In the genomic region with DNA sequence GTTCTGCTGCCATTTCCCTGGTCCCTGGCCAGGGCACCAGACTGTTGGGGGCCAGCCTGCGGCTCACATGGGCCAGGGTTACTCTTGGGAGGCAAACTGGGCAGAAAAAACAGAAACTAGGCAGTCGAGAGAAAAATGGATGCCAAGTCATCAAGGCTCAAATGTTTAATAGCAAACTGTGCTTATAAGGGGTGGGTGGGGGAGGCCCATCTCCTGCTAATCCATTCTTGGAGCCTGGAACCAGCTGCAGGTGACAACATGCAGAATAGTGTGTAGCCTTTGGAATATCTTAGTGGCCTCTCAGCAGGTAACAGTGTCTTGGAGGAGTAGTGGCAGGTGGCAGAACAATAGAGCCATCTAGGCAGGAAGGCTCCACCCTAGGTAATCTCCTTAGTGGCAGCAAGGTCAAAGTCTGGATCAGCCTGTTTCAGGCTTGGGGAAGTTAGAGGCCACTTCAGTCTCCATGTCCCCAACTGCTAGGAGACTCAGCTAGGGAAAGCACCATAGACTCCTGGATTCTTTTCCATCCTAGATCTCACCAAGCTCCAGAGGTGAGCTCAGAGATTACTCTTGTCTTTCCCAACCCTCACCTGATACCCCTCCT, we compare ENCODE assay signal across 23 mouse cellular contexts.
DNase-seq lines count a peak whose midpoint lies in the region; ATAC-seq and TF ChIP-seq lines count a peak whose summit lies in the region.
"Had no signal": no experiment of that assay in that cellular context is flagged by ENCODE, and none has a peak within 500 bp of the region (broad histone marks: within the 10 kb centered on the region; RNA-seq: fewer than 3 reads in every experiment).

No protein-coding gene starts in this region.

- no peak overlapping the region for H3K4me3 ChIP-seq in intestine, embryonic 16.5 days (ENCODE audit: low read length)
- H3K4me3 ChIP-seq in stomach, postnatal 0 days (ENCODE audit: low read depth, low read length) = no peak overlapping the region
- no peak overlapping the region for H3K4me3 ChIP-seq in forebrain, embryonic 15.5 days
- no peak overlapping the region for H3K4me3 ChIP-seq in lung, adult 2 months (replicated peaks; ENCODE audit: extremely low read depth, low read depth, low read length)
- H3K4me3 ChIP-seq: embryonic facial prominence, embryonic 10.5 days; forebrain, embryonic 10.5 days; hindbrain, embryonic 12.5 days had no signal

- H3K9ac ChIP-seq in intestine, embryonic 16.5 days (ENCODE audit: low read depth, low read length) = no peak overlapping the region
- H3K9ac ChIP-seq in stomach, postnatal 0 days (ENCODE audit: low read length) = no peak overlapping the region
- no peak overlapping the region for H3K9ac ChIP-seq in forebrain, embryonic 15.5 days (replicated peaks)
- H3K9ac ChIP-seq: forebrain, postnatal 0 days; hindbrain, embryonic 12.5 days had no signal

- no peaks in the 10 kb centered on the region for H3K36me3 ChIP-seq in intestine, embryonic 16.5 days (ENCODE audit: control insufficient read depth, insufficient read depth, low read length)
- H3K36me3 ChIP-seq in stomach, postnatal 0 days (ENCODE audit: control insufficient read depth, insufficient read depth, low read length) = no peaks in the 10 kb centered on the region
- no peaks in the 10 kb centered on the region for H3K36me3 ChIP-seq in forebrain, embryonic 15.5 days
- H3K36me3 ChIP-seq: embryonic facial prominence, embryonic 10.5 days; forebrain, embryonic 10.5 days; hindbrain, embryonic 12.5 days had no signal

- no peak for TF ChIP-seq POLR2A in lung, adult 2 months (IDR thresholded peaks at IDR 0.05; ENCODE audit: borderline replicate concordance, extremely low read depth, low read depth, low read length)

- TF ChIP-seq EP300 in stomach, postnatal 0 days (optimal IDR thresholded peaks at IDR 0.05) = no peak

- no peak overlapping the region for H3K27ac ChIP-seq in intestine, embryonic 16.5 days (ENCODE audit: low read length)
- H3K27ac ChIP-seq in stomach, postnatal 0 days (replicated peaks) = no peak overlapping the region
- no peak overlapping the region for H3K27ac ChIP-seq in forebrain, embryonic 15.5 days (replicated peaks)
- H3K27ac ChIP-seq: embryonic facial prominence, embryonic 10.5 days; forebrain, embryonic 10.5 days; hindbrain, embryonic 12.5 days had no signal

- no peaks in the 10 kb centered on the region for H3K4me1 ChIP-seq in intestine, embryonic 16.5 days (ENCODE audit: control insufficient read depth, insufficient read depth, low read length)
- no peaks in the 10 kb centered on the region for H3K4me1 ChIP-seq in stomach, postnatal 0 days (replicated peaks; ENCODE audit: control insufficient read depth, insufficient read depth)
- H3K4me1 ChIP-seq in forebrain, embryonic 15.5 days = no peaks in the 10 kb centered on the region
- no peaks in the 10 kb centered on the region for H3K4me1 ChIP-seq in lung, adult 2 months (ENCODE audit: control insufficient read depth, insufficient read depth, low read length)
- H3K4me1 ChIP-seq: embryonic facial prominence, embryonic 10.5 days; forebrain, embryonic 10.5 days; hindbrain, embryonic 12.5 days had no signal

- no peaks in the 10 kb centered on the region for H3K27me3 ChIP-seq in intestine, embryonic 16.5 days (replicated peaks; ENCODE audit: control insufficient read depth, insufficient read depth, low read length)
- H3K27me3 ChIP-seq in stomach, postnatal 0 days (ENCODE audit: control insufficient read depth, insufficient read depth, low read length) = no peaks in the 10 kb centered on the region
- H3K27me3 ChIP-seq in forebrain, embryonic 15.5 days = no peaks in the 10 kb centered on the region
- H3K27me3 ChIP-seq: CH12.LX; hindbrain, embryonic 12.5 days; Patski had no signal

- no peaks in the 10 kb centered on the region for H3K9me3 ChIP-seq in intestine, embryonic 16.5 days (ENCODE audit: control insufficient read depth, low read length)
- H3K9me3 ChIP-seq in stomach, postnatal 0 days (ENCODE audit: control insufficient read depth, low read length) = no peaks in the 10 kb centered on the region
- H3K9me3 ChIP-seq in forebrain, embryonic 15.5 days = 0 out of 2 replicates have a peak, but pooled peaks cover 2% of the 10 kb centered on the region
- H3K9me3 ChIP-seq: embryonic facial prominence, embryonic 10.5 days; hindbrain, embryonic 12.5 days had no signal

- 64% methylated on average over 2 of the region's 2 CpGs for WGBS in intestine, embryonic 16.5 days
- 51% methylated on average over 2 of the region's 2 CpGs for WGBS in stomach, postnatal 0 days
- 52% methylated on average over 2 of the region's 2 CpGs for WGBS in forebrain, embryonic 15.5 days
- 61% methylated on average over 2 of the region's 2 CpGs for WGBS in lung, adult 2 months

- TF ChIP-seq CTCF in stomach, postnatal 0 days (IDR thresholded peaks at IDR 0.05; ENCODE audit: low read depth) = no peak
- TF ChIP-seq CTCF in lung, adult 2 months (IDR thresholded peaks at IDR 0.05; ENCODE audit: insufficient read depth, low read length) = no peak

- peak; percentile 96 for ATAC-seq in intestine, embryonic 16.5 days
- ATAC-seq in stomach, postnatal 0 days (ENCODE audit: low FRiP score, low TSS enrichment) = 0 out of 2 replicates have a peak, but pooled peaks have one; percentile 53
- ATAC-seq in forebrain, embryonic 15.5 days (replicated peaks) = no peak
- no peak for ATAC-seq in megakaryocyte, adult 5-6 weeks (ENCODE audit: poor library complexity, severe bottlenecking)
- ATAC-seq: forebrain, postnatal 0 days; hindbrain, embryonic 16.5 days; inflammation-experienced regulatory T-cells, adult 6 months; Patski had no signal

- intact Hi-C loops in left cerebral cortex, postnatal 4 days (cut with DNase I) = no loop called here

- DNase-seq in left cerebral cortex, postnatal 4 days = peak; percentile 9
- DNase-seq in left cerebral cortex, adult 18-20 months (ENCODE audit: low spot score in 2 of 2) = no peak
- DNase-seq in R1 (ENCODE audit: low read depth, low spot score) = peak; percentile 87
- no peak for DNase-seq in stomach, postnatal 0 days (ENCODE audit: low spot score)
- no peak for DNase-seq in lung, adult 2 months
- DNase-seq: adrenal gland, adult 8-10 months; adrenal gland, postnatal 36 days; cerebellum, adult 2 months; forebrain, postnatal 0 days; gastrocnemius, postnatal 14 days; heart, postnatal 10 days; heart, postnatal 4 days; kidney, adult 8-10 months had no signal

- no peak overlapping the region for H3K4me2 ChIP-seq in intestine, embryonic 16.5 days (ENCODE audit: low read depth, low read length)
- H3K4me2 ChIP-seq in stomach, postnatal 0 days (replicated peaks; ENCODE audit: low read depth) = no peak overlapping the region
- H3K4me2 ChIP-seq in forebrain, embryonic 15.5 days (replicated peaks) = no peak overlapping the region
- H3K4me2 ChIP-seq: hindbrain, embryonic 12.5 days had no signal

Comparison
In these comparisons a context has a peak if more than half of its experiments do, and no peak if none do; other contexts are left out.
1. DNase-seq: peak in left cerebral cortex, postnatal 4 days (single experiment) and R1 (single experiment); none in left cerebral cortex, adult 18-20 months (0 of 2), stomach, postnatal 0 days (single experiment) and lung, adult 2 months (single experiment).
2. ATAC-seq: peak in intestine, embryonic 16.5 days (single experiment) and stomach, postnatal 0 days (single experiment); none in forebrain, embryonic 15.5 days (single experiment) and megakaryocyte, adult 5-6 weeks (single experiment).